Mouse (Mus musculus) MEL-GATA-1-ER (cell line): ENCODE results near the gene Duox1.
"Not testable (repeated sequence)": the region's sequence is repeated elsewhere in the genome, so short reads cannot be mapped to it uniquely, and the experiment has no call there.

ENCODE experiments used
- DNase-seq: peaks from one replicate; pipeline ENCODE4 v3.0.0-alpha.2; 2012; ENCODE audit warnings: low read depth; ENCODE audit errors: extremely low read depth

The Duox1 gene

GRCm38 (mm10) chr2:122374666-122375331 is 59.3 kb downstream of the Duox1 start:
- no peak for DNase-seq

- DNase-seq = peak; percentile 89
These were observed 60.0 kb downstream of the Duox1 start for GRCm38 (mm10) chr2:122375391-122375991.

- DNase-seq = no peak
These were observed 60.6 kb downstream of the Duox1 start for GRCm38 (mm10) chr2:122376041-122376561.

- DNase-seq = peak; percentile 80
These were observed 61.8 kb downstream of the Duox1 start for GRCm38 (mm10) chr2:122377215-122377674.

- DNase-seq = peak; percentile 77
These were observed 62.3 kb downstream of the Duox1 start for GRCm38 (mm10) chr2:122377751-122378246.

GRCm38 (mm10) chr2:122378421-122379291 is 63.2 kb downstream of the Duox1 start:
- no peak for DNase-seq

GRCm38 (mm10) chr2:122379292-122379650 is 63.8 kb downstream of the Duox1 start:
- no peak for DNase-seq

GRCm38 (mm10) chr2:122380768-122381311 is 65.4 kb downstream of the Duox1 start:
- no peak for DNase-seq

- no peak for DNase-seq
These were observed 66.0 kb downstream of the Duox1 start for GRCm38 (mm10) chr2:122381329-122382103.

GRCm38 (mm10) chr2:122382121-122382520 is 66.6 kb downstream of the Duox1 start:
- no peak for DNase-seq

- DNase-seq = no peak
These were observed 69.6 kb downstream of the Duox1 start for GRCm38 (mm10) chr2:122385095-122385494.

- not testable (repeated sequence) for DNase-seq
These were observed 71.7 kb downstream of the Duox1 start for GRCm38 (mm10) chr2:122387135-122387534.

- no peak for DNase-seq
These were observed 80.7 kb downstream of the Duox1 start for GRCm38 (mm10) chr2:122396150-122396549.
